Mouse (Mus musculus) cerebellum, adult 2 months (tissue): ENCODE measurements around the gene Pomgnt2.

ENCODE experiments used
- CTCF ChIP-seq: fragments of 200-500 bp; IDR thresholded peaks from 2 replicates; pipeline ENCODE4 v1.5.1; 2011; ENCODE audit warnings: low read depth, mild to moderate bottlenecking, control low read depth, low read length, moderate library complexity, borderline replicate concordance; ENCODE audit not compliant: insufficient read depth
- POLR2A ChIP-seq: fragments of 200-500 bp; IDR thresholded peaks from 2 replicates; pipeline ENCODE4 v1.6.1; 2011; ENCODE audit warnings: low read length, control low read depth, borderline replicate concordance; ENCODE audit not compliant: insufficient read depth

- TF ChIP-seq CTCF (no peak), POLR2A (no peak)
Observed at GRCm38 (mm10) chr9:121982214-121982613, 14.7 kb downstream of the Pomgnt2 start.
